Comparison of ENCODE assay signal across 11 mouse cellular contexts in the genomic region with DNA sequence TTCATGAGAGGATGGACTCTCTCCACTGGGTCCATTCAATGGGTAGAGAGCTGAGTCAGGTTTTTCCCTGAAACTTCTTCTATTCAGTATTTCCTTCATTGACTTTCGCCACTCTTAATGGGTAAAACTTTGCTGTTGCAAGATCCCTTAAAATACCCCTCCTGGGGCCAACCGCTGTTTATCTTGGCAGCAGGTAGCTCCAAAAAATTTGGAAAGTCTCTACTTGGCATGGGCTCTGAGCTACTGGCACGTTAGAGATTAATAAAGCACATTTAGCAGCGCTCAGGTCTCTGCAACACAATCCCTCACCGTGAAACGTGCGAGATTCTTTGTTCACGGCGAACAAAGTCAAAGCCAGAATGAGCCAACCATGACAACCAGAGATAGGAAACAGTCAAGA. TPM values are rescaled to one million over a fixed set of nuclear protein-coding genes. Genes with fewer than 3 reads are reported as not detected.
DNase-seq lines count a peak whose midpoint lies in the region; ATAC-seq and TF ChIP-seq lines count a peak whose summit lies in the region.
"Had no signal": no experiment of that assay in that cellular context is flagged by ENCODE, and none has a peak within 500 bp of the region (broad histone marks: within the 10 kb centered on the region; RNA-seq: fewer than 3 reads in every experiment).

No protein-coding gene starts in this region.

- no peak overlapping the region for H3K27ac ChIP-seq in forebrain, embryonic 16.5 days (ENCODE audit: low read length)
- H3K27ac ChIP-seq in lung, embryonic 14.5 days (ENCODE audit: low read depth), result no peak overlapping the region

- peak overlapping the region; percentile 19; the same call in 1 of the 2 replicates for H3K9ac ChIP-seq in forebrain, embryonic 16.5 days (replicated peaks; ENCODE audit: low read depth, low read length)
- 0 out of 2 replicates have a peak overlapping the region, but pooled peaks have one; percentile 23 for H3K9ac ChIP-seq in lung, embryonic 14.5 days

- WGBS in forebrain, embryonic 16.5 days, result 33% methylated on average over 9 of the region's 9 CpGs
- 60% methylated on average over 9 of the region's 9 CpGs for WGBS in lung, embryonic 14.5 days

- H3K4me2 ChIP-seq in forebrain, embryonic 16.5 days (ENCODE audit: low read length), result peak overlapping the region; percentile 37
- H3K4me2 ChIP-seq in lung, embryonic 14.5 days, result peak overlapping the region; percentile 56

- no peaks in the 10 kb centered on the region for H3K9me3 ChIP-seq in forebrain, embryonic 16.5 days (ENCODE audit: control insufficient read depth, low read length)
- no peaks in the 10 kb centered on the region for H3K9me3 ChIP-seq in lung, embryonic 14.5 days (ENCODE audit: low read depth, low read length)

- H3K4me1 ChIP-seq in forebrain, embryonic 16.5 days (replicated peaks; ENCODE audit: control insufficient read depth, insufficient read depth, low read length), result peaks cover 20% of the 10 kb centered on the region
- H3K4me1 ChIP-seq in lung, embryonic 14.5 days (ENCODE audit: insufficient read depth), result peaks cover 6% of the 10 kb centered on the region; the same call in 1 of the 2 replicates

- ATAC-seq in forebrain, embryonic 16.5 days, result no peak
- ATAC-seq in lung, embryonic 14.5 days (ENCODE audit: insufficient read depth), result no peak
- ATAC-seq: activated CD4-positive, CD25-positive, alpha-beta regulatory T cell, adult 4 months had no signal

- no peaks in the 10 kb centered on the region for H3K36me3 ChIP-seq in forebrain, embryonic 16.5 days (ENCODE audit: control insufficient read depth, insufficient read depth)
- H3K36me3 ChIP-seq in lung, embryonic 14.5 days (ENCODE audit: insufficient read depth), result no peaks in the 10 kb centered on the region

- no peaks in the 10 kb centered on the region for H3K27me3 ChIP-seq in forebrain, embryonic 16.5 days (replicated peaks; ENCODE audit: control insufficient read depth, insufficient read depth, low read length)
- H3K27me3 ChIP-seq in lung, embryonic 14.5 days (ENCODE audit: insufficient read depth, low read length), result no peaks in the 10 kb centered on the region

- no peak for TF ChIP-seq CTCF in lung, embryonic 14.5 days (IDR thresholded peaks at IDR 0.05; ENCODE audit: low read depth)

- H3K4me3 ChIP-seq in forebrain, embryonic 16.5 days (replicated peaks; ENCODE audit: low read length), result peak overlapping the region; percentile 27
- H3K4me3 ChIP-seq in lung, embryonic 14.5 days (ENCODE audit: low read depth, low read length), result peak overlapping the region; percentile 34

- peak; percentile 85 for DNase-seq in heart, adult 11 months
- no peak for DNase-seq in heart, postnatal 4 days
- DNase-seq in NIH3T3 (ENCODE audit: low read depth), result peak; percentile 27
- DNase-seq in lung, embryonic 14.5 days, result no peak
- no peak for DNase-seq in Muller cell, postnatal 12 days (ENCODE audit: inconsistent ontology term)
- DNase-seq in cerebellum, postnatal 25 days, result no peak
- no peak for DNase-seq in ovary, postnatal 10 days (ENCODE audit: low spot score)
- DNase-seq: gastrocnemius, postnatal 25 days; right cerebral cortex, adult 18-20 months had no signal

RNA-seq across cellular contexts. Expression of gene Nckap5, which starts 1.6 kb away (rescaled TPM):
- 10 to 100 TPM; 19.1 to 20.4 TPM for total RNA-seq in heart, postnatal 4 days (2021)
- 27.2 and 27.8 TPM in 2 replicates for polyA plus RNA-seq in forebrain, embryonic 16.5 days (2015; fragmentation: Nextera tagmentation; extraction: Ambion mirVana)
- 37.8 and 39.7 TPM in 2 replicates for polyA plus RNA-seq in lung, embryonic 14.5 days (2014; fragmentation: Nextera tagmentation; extraction: Ambion mirVana)

Comparison
In these comparisons a context has a peak if more than half of its experiments do, and no peak if none do; other contexts are left out.
1. DNase-seq: peak in heart, adult 11 months (single experiment) and NIH3T3 (single experiment); none in heart, postnatal 4 days (single experiment), lung, embryonic 14.5 days (single experiment), Muller cell, postnatal 12 days (single experiment), cerebellum, postnatal 25 days (0 of 2) and ovary, postnatal 10 days (single experiment).